Mouse (Mus musculus) MEL (cell line): ENCODE data around the gene Polr1e. TPM values are rescaled to one million over a fixed set of nuclear protein-coding genes. Genes with fewer than 3 reads are reported as not detected.

Experiments
- DNase-seq: peaks from one replicate; pipeline ENCODE4 v3.0.0; 2011; ENCODE audit warnings: low read depth, low spot score
- H3K27ac ChIP-seq: 2 replicates; pipeline ENCODE4 v1.5.1; 2012; ENCODE audit warnings: low read depth, mild to moderate bottlenecking, control low read depth, low read length, moderate library complexity; ENCODE audit not compliant: control insufficient read depth
- H3K27me3 ChIP-seq, 2 experiments: fragments of 150-350 bp in 1 of 2; sonication (generic) in 1 of 2; 2 replicates each; pipeline ENCODE4 v1.6.1; 2012; ENCODE audit warnings: low read length in 2 of 2, mild to moderate bottlenecking in 2 of 2, improper control_type of control experiment in 1 of 2, moderate library complexity in 1 of 2; ENCODE audit not compliant: insufficient read depth in 2 of 2, control insufficient read depth in 1 of 2
- H3K36me3 ChIP-seq, 2 experiments: 2 replicates each; pipeline ENCODE4 v1.6.1; 2012 to 2014; ENCODE audit warnings: low read length in 2 of 2, improper control_type of control experiment in 1 of 2, inconsistent platforms in 1 of 2, mild to moderate bottlenecking in 1 of 2; ENCODE audit not compliant: insufficient read depth in 2 of 2, control insufficient read depth in 1 of 2
- H3K4me1 ChIP-seq, 2 experiments: fragments of 150-350 bp in 1 of 2; sonication (generic) in 1 of 2; 2 replicates each; pipeline ENCODE4 v1.6.1; 2012; ENCODE audit warnings: low read length in 2 of 2, improper control_type of control experiment in 1 of 2, mild to moderate bottlenecking in 1 of 2; ENCODE audit not compliant: insufficient read depth in 2 of 2, control insufficient read depth in 1 of 2
- H3K4me3 ChIP-seq, 2 experiments: fragments of 150-350 bp in 1 of 2; sonication (generic) in 1 of 2; 2 replicates each; pipeline ENCODE4 v1.5.1; 2012; ENCODE audit warnings: low read depth in 2 of 2, low read length in 2 of 2, mild to moderate bottlenecking in 2 of 2, moderate library complexity in 2 of 2, control low read depth in 1 of 2, improper control_type of control experiment in 1 of 2; ENCODE audit not compliant: control insufficient read depth in 1 of 2, insufficient read depth in 1 of 2
- H3K79me2 ChIP-seq: 2 replicates; pipeline ENCODE4 v1.6.1; 2012; ENCODE audit warnings: mild to moderate bottlenecking, low read length, moderate library complexity; ENCODE audit not compliant: control insufficient read depth, poor library complexity, insufficient read depth
- H3K9ac ChIP-seq: 2 replicates; pipeline ENCODE4 v1.6.1; 2012; ENCODE audit warnings: low read depth, mild to moderate bottlenecking, control low read depth, low read length, moderate library complexity; ENCODE audit not compliant: control insufficient read depth, poor library complexity, severe bottlenecking
- H3K9me3 ChIP-seq: fragments of 150-350 bp; sonication (generic); replicated peaks from 2 replicates; pipeline ENCODE4 v1.6.1; 2012; ENCODE audit warnings: mild to moderate bottlenecking, low read length, improper control_type of control experiment, moderate library complexity; ENCODE audit not compliant: insufficient read depth
- CHD2 ChIP-seq: IDR thresholded peaks from 2 replicates; pipeline ENCODE4 v1.6.1; 2011; ENCODE audit warnings: low read length, improper control_type of control experiment
- CTCF ChIP-seq, 3 experiments: IDR thresholded peaks in 2 of 3; conservative IDR thresholded peaks in 1 of 3; 2 replicates each; pipeline ENCODE4 v1.5.1; 2011 to 2012; ENCODE audit warnings: low read length in 3 of 3, low read depth in 2 of 3, mild to moderate bottlenecking in 2 of 3, improper control_type of control experiment in 1 of 3, inconsistent platforms in 1 of 3, mixed read lengths in 1 of 3, moderate library complexity in 1 of 3; ENCODE audit not compliant: control insufficient read depth in 1 of 3, insufficient read depth in 1 of 3, poor library complexity in 1 of 3, severe bottlenecking in 1 of 3
- ETS1 ChIP-seq: IDR thresholded peaks from 2 replicates; pipeline ENCODE4 v1.6.1; 2012; ENCODE audit warnings: low read depth, mild to moderate bottlenecking, inconsistent platforms, low read length, improper control_type of control experiment, moderate library complexity
- HCFC1 ChIP-seq: IDR thresholded peaks from 2 replicates; pipeline ENCODE4 v1.6.1; 2012; ENCODE audit warnings: low read depth, mild to moderate bottlenecking, inconsistent platforms, low read length, improper control_type of control experiment, moderate library complexity
- JUND ChIP-seq: IDR thresholded peaks from 2 replicates; pipeline ENCODE4 v1.6.1; 2011; ENCODE audit warnings: low read depth, mild to moderate bottlenecking, improper control_type of control experiment, low read length
- KAT2A ChIP-seq: conservative IDR thresholded peaks from 2 replicates; pipeline ENCODE4 v1.6.1; 2012; ENCODE audit warnings: low read depth, low read length, improper control_type of control experiment, inconsistent platforms
- MAFK ChIP-seq: IDR thresholded peaks from 2 replicates; pipeline ENCODE4 v1.6.1; 2011; ENCODE audit warnings: low read depth, mild to moderate bottlenecking, low read length, improper control_type of control experiment, borderline replicate concordance
- MEF2A ChIP-seq: IDR thresholded peaks from 2 replicates; pipeline ENCODE4 v1.6.1; 2014; ENCODE audit warnings: low read depth, mild to moderate bottlenecking, inconsistent platforms, low read length, improper control_type of control experiment; ENCODE audit not compliant: poor library complexity, insufficient replicate concordance, severe bottlenecking; ENCODE audit errors: extremely low read depth
- MYB ChIP-seq: IDR thresholded peaks from 2 replicates; pipeline ENCODE4 v1.6.1; 2011; ENCODE audit warnings: mild to moderate bottlenecking, low read depth, low read length, improper control_type of control experiment
- MYC ChIP-seq: IDR thresholded peaks from 2 replicates; pipeline ENCODE4 v1.6.1; 2011; ENCODE audit warnings: low read depth, mild to moderate bottlenecking, low read length, improper control_type of control experiment, moderate library complexity
- NELFE ChIP-seq: IDR thresholded peaks from 2 replicates; pipeline ENCODE4 v1.6.1; 2011; ENCODE audit warnings: low read depth, low read length, improper control_type of control experiment
- POLR2AphosphoS2 ChIP-seq: IDR thresholded peaks from 2 replicates; pipeline ENCODE4 v1.6.1; 2011; ENCODE audit warnings: low read length, improper control_type of control experiment
- RAD21 ChIP-seq: IDR thresholded peaks from 2 replicates; pipeline ENCODE4 v1.6.1; 2011; ENCODE audit warnings: mild to moderate bottlenecking, low read depth, low read length, improper control_type of control experiment
- RCOR1 ChIP-seq: IDR thresholded peaks from 2 replicates; pipeline ENCODE4 v1.6.1; 2012; ENCODE audit warnings: low read depth, mild to moderate bottlenecking, inconsistent platforms, low read length, improper control_type of control experiment
- SIN3A ChIP-seq: IDR thresholded peaks from 2 replicates; pipeline ENCODE4 v1.6.1; 2012; ENCODE audit warnings: low read length, improper control_type of control experiment, inconsistent platforms
- SMC3 ChIP-seq: IDR thresholded peaks from 2 replicates; pipeline ENCODE4 v1.6.1; 2011; ENCODE audit warnings: low read depth, low read length, improper control_type of control experiment
- TBP ChIP-seq: IDR thresholded peaks from 2 replicates; pipeline ENCODE4 v1.8.0; 2011; ENCODE audit warnings: low read depth, low read length, improper control_type of control experiment
- UBTF ChIP-seq: IDR thresholded peaks from 2 replicates; pipeline ENCODE4 v1.6.1; 2012; ENCODE audit warnings: low read depth, mild to moderate bottlenecking, inconsistent platforms, low read length, improper control_type of control experiment, moderate library complexity, borderline replicate concordance; ENCODE audit not compliant: insufficient read depth
- ZC3H11A ChIP-seq: IDR thresholded peaks from 2 replicates; pipeline ENCODE4 v1.6.1; 2012; ENCODE audit warnings: low read depth, mild to moderate bottlenecking, inconsistent platforms, low read length, improper control_type of control experiment
- polyA plus RNA-seq, 2 experiments: library from polyadenylated mRNA; stranded (reverse) in 1 of 2; unstranded in 1 of 2; fragments of >175 nt in 1 of 2; fragments of >200 nt in 1 of 2; gene quantifications; 2 replicates each; pipeline versions ENCODE4 v1.2.1 to v1.2.4; 2012; ENCODE audit warnings: low replicate concordance in 2 of 2, low read depth in 1 of 2; ENCODE audit not compliant: insufficient read length in 2 of 2, insufficient read depth in 1 of 2, missing spikeins in 1 of 2
- total RNA-seq: library from RNA; depleted of rRNA; stranded (reverse); fragments of 300-350 nt; gene quantifications from 2 replicates; pipeline ENCODE4 v1.2.3, GENCODE M21; 2012

Polr1e gene
- total and polyA plus RNA-seq, 3 experiments, result 40.8 to 51.5 TPM; not detected in 1

- no peak overlapping the region for H3K4me3 ChIP-seq
- TF ChIP-seq TBP (no peak), SIN3A (no peak), POLR2AphosphoS2 (no peak), MEF2A (no peak), JUND (no peak), NELFE (no peak), CHD2 (no peak), CTCF (IDR thresholded peaks at IDR 0.05 in 2 of 3, conservative IDR thresholded peaks at IDR 0.05 in 1 of 3; ENCODE audit: control insufficient read depth in 1 of 3, insufficient read depth in 1 of 3, low read depth in 2 of 3, low read length in 3 of 3, poor library complexity in 1 of 3, severe bottlenecking in 1 of 3) (no peak), RCOR1 (no peak)
- no peak overlapping the region for H3K27ac ChIP-seq
- no peaks in the 10 kb centered on the region for H3K27me3 ChIP-seq
- H3K9me3 ChIP-seq, result no peaks in the 10 kb centered on the region
- no peak for DNase-seq
- H3K9ac ChIP-seq, result no peak overlapping the region
- H3K36me3 ChIP-seq, result no peaks in the 10 kb centered on the region
- peaks cover 0 to 4% of the 10 kb centered on the region in 2 experiments; a peak in 1 of 4 replicates for H3K4me1 ChIP-seq
- no peaks in the 10 kb centered on the region for H3K79me2 ChIP-seq
These were observed 44.1 kb upstream of the Polr1e start for GRCm38 (mm10) chr4:44974331-44974730.

- no peaks in the 10 kb centered on the region for H3K27me3 ChIP-seq
These were observed 42.3 kb upstream of the Polr1e start for GRCm38 (mm10) chr4:44976026-44976615.

GRCm38 (mm10) chr4:44976921-44977710 is 41.3 kb upstream of the Polr1e start:
- peaks cover 0 to 12% of the 10 kb centered on the region in 2 experiments; a peak in 3 of 4 replicates for H3K4me1 ChIP-seq
- H3K36me3 ChIP-seq, result peaks cover 0 to 7% of the 10 kb centered on the region in 2 experiments; a peak in 2 of 4 replicates
- no peak overlapping the region for H3K4me3 ChIP-seq
- no peak overlapping the region for H3K27ac ChIP-seq
- TF ChIP-seq MYB, result no peak
- TF ChIP-seq SMC3, result peak; percentile 36; the same call in 1 of the 2 replicates
- TF ChIP-seq HCFC1, result no peak
- TF ChIP-seq RAD21, result peak; percentile 45
- peak; percentile 43 to 57 (median 54) for TF ChIP-seq CTCF (IDR thresholded peaks at IDR 0.05 in 2 of 3, conservative IDR thresholded peaks at IDR 0.05 in 1 of 3; ENCODE audit: control insufficient read depth in 1 of 3, insufficient read depth in 1 of 3, low read depth in 2 of 3, low read length in 3 of 3, poor library complexity in 1 of 3, severe bottlenecking in 1 of 3)
- TF ChIP-seq ETS1, result no peak
- TF ChIP-seq, all 39 proteins: peak for 3
- no peak overlapping the region for H3K9ac ChIP-seq
- DNase-seq, result peak; percentile 56
- H3K27me3 ChIP-seq, result no peaks in the 10 kb centered on the region
- H3K9me3 ChIP-seq, result no peaks in the 10 kb centered on the region
- H3K79me2 ChIP-seq, result peaks cover 5% of the 10 kb centered on the region; the same call in 1 of the 2 replicates

More at GRCm38 (mm10) chr4:44976026-44976615, 42.3 kb upstream of the Polr1e start:
- Histone ChIP-seq H3K4me3 (no peak overlapping the region), H3K9ac (no peak overlapping the region), H3K27ac (no peak overlapping the region), H3K4me1 (peaks cover 0 to 10% of the 10 kb centered on the region in 2 experiments; a peak in 3 of 4 replicates), H3K79me2 (no peaks in the 10 kb centered on the region), H3K36me3 (peaks cover 0 to 4% of the 10 kb centered on the region in 2 experiments; a peak in 2 of 4 replicates), H3K9me3 (no peaks in the 10 kb centered on the region)
- TF ChIP-seq ZC3H11A (no peak), UBTF (no peak), MYB (no peak), KAT2A (no peak), MYC (no peak), MAFK (no peak)
- no peak for DNase-seq
